Mouse (Mus musculus) urinary bladder, postnatal 36 days (tissue): ENCODE measurements at regions not wholly inside any gene's neighbourhood (a gene's known extent, or its start where the extent isn't known, plus 50 kb on each side); places are given as distances from the start of the nearest gene placed in this dataset.
"Not testable (repeated sequence)": the region's sequence is repeated elsewhere in the genome, so short reads cannot be mapped to it uniquely, and the experiment has no call there.

Source experiments
- DNase-seq, 2 experiments: peaks; one replicate each; pipeline ENCODE4 v3.0.0; 2022; ENCODE audit warnings: low spot score in 2 of 2, mixed read lengths in 1 of 2

DNA sequence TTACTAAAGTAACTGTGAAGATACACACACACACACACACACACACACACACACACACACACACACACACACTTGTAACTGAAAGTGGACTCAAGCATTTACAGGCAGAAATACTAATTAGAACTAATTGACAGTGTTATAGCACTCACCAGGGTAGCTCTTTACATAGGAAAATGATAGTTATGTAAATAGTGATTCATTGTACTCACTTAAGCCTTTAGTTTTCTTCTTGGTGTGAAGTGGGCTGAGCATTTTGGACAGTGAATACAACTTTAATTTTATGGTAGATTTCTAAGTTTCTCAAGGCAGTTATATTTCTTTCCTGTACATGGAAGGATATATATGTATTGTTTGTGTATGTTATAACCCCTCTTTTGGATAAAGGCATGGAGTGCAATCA lies 704.5 kb upstream of the Nr2f1 start:
- DNase-seq = no peak

DNA sequence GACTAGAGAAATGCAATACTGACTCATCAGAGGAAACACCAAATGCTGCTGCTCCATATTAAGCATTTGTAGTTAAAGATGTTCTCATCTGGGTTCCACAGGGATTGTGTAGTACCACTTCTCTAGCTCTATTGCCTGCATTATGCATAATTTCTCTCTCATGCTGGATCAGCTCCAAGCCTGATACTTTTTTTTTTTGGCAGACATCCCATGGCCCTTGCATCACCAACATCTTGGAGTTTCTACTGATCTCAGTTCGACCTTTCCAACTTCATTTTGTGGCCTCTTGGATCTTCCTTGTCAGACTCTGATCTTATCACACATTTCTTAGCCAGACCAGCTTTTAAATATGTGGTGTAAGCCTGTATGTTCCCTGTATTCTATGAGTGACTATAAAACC lies 701.1 kb upstream of the Nr2f1 start:
- no peak for DNase-seq

DNA sequence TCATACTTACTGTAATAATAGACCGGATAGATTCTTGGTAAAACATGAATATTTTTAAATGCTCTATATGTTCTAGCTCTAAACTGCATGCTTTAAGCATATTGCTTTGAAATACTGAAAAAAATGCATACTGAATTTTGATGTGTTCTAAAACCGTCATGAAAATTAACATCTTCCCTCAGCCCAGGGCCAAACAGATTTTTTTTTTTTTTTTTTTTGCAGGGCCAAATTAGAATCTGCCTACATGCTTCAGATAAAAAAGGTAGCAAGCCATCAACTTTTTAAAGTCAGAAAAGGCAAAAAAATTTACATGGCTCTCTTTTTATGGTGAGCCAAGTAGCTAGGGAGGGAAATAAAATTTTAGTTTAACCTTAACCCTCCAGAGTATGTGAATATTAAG lies 692.7 kb upstream of the Nr2f1 start:
- no peak for DNase-seq

- DNase-seq = no peak
These were observed 683.5 kb upstream of the Nr2f1 start for GRCm38 (mm10) chr13:78883062-78883461.

DNA sequence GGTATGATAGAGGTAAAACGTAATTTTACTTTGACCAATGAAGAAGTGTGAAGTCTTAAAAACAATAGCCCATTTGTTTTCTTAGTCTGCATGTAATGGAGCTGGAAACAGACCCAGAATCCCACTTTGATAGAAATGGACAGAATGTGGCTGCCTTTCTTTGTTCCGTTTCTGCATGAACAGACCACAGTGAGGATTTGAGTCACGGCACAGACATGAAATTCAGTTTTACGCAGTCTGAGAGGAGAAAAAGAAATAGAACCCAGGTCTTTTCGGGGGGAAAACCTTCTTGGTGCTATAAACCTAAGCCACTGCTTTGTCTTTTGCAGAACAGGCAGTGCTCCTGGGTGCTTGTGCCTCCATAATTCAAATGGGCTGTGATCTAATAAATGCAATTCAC lies 673.0 kb upstream of the Nr2f1 start:
- DNase-seq = no peak

DNA sequence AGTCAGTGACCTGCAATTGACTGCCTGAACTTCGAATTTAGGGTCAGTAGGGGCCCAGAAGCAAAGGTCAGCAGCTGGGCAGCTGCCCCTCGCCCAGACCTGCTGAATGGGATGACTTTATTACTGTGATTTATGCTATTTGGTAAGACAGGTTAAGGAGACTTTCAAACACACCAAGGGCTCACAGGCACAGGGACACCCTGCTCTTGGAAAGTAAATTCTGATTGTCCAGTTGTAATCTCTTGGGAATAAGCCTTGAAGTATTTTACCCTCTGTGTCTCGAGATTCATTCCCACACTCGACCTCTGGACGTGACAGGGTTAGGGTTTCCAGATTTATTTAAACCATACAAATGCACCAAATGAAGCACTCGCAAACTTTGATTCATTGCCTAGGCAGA lies 672.4 kb upstream of the Nr2f1 start:
- no peak for DNase-seq

DNA sequence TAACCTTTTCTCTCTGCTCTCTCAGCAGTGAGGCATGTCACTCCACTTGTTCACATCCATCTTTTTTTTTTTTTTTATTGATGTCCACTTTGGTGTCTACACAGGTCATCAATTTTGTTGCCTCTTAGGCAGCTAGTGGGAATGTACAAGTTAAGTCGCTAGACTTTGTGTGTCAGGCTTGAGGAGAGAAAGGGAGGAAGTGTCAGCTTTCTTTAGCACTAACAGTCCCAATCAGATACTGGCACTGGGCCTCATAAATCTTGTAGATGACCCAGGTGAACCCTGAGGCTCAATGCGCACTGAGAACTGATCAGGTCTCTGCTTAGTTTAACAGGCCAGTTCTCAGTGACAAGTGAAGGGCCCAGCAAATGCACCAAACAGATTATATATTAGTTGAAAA lies 671.7 kb upstream of the Nr2f1 start:
- no peak for DNase-seq

GRCm38 (mm10) chr13:78824357-78824756 lies 624.8 kb upstream of the Nr2f1 start:
- not testable (repeated sequence) for DNase-seq

GRCm38 (mm10) chr13:78809656-78810055 lies 610.1 kb upstream of the Nr2f1 start:
- no peak for DNase-seq

- DNase-seq = no peak
These were observed 603.2 kb upstream of the Nr2f1 start for GRCm38 (mm10) chr13:78802838-78803124.

GRCm38 (mm10) chr13:78802011-78802837 lies 602.7 kb upstream of the Nr2f1 start:
- no peak for DNase-seq

DNA sequence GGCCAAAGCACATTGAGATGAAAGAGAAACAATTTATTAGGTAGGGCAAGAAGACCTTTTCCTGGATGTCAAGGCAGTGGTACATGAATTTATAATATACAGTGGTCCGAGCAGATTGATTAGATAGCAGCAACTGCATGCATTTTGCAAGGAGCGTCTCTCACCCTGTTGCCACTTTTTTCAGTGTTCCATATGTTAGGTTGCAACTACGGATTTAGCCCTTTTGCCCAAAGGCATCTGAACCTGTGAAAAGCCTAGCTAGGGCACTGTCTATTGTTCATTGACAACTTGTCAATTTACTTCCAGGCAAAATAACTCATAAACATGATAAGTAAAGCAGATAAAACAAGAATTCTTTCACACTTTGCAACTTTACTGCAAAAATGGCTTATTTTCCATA lies 600.1 kb upstream of the Nr2f1 start:
- DNase-seq = no peak

GRCm38 (mm10) chr13:78795228-78795627 lies 595.7 kb upstream of the Nr2f1 start:
- no peak for DNase-seq

- DNase-seq = no peak
These were observed 584.7 kb upstream of the Nr2f1 start for GRCm38 (mm10) chr13:78784285-78784684.

GRCm38 (mm10) chr13:78783591-78784240 lies 584.2 kb upstream of the Nr2f1 start:
- DNase-seq = no peak
